Mouse (Mus musculus) CH12.LX (cell line): ENCODE measurements around the gene Spata1. TPM values are rescaled to one million over a fixed set of nuclear protein-coding genes. Genes with fewer than 3 reads are reported as not detected.

ENCODE experiments used
- DNase-seq: peaks from one replicate; pipeline ENCODE4 v3.0.0-alpha.2; 2013; ENCODE audit errors: extremely low read depth
- H3K27ac ChIP-seq: 2 replicates; pipeline ENCODE4 v1.5.1; 2012; ENCODE audit warnings: low read depth, mild to moderate bottlenecking, control low read depth, moderate library complexity; ENCODE audit not compliant: insufficient read depth
- H3K27me3 ChIP-seq: replicated peaks from 2 replicates; pipeline ENCODE3; 2012; ENCODE audit warnings: inconsistent platforms
- H3K36me3 ChIP-seq, 2 experiments: replicated peaks in 1 of 2; 2 replicates each; pipeline versions ENCODE3 to v1.6.1; 2012; ENCODE audit warnings: inconsistent platforms in 1 of 2, low read length in 1 of 2, mild to moderate bottlenecking in 1 of 2, mixed read lengths in 1 of 2, moderate library complexity in 1 of 2; ENCODE audit not compliant: control insufficient read depth in 1 of 2, insufficient read depth in 1 of 2
- H3K4me1 ChIP-seq, 2 experiments: 2 replicates each; pipeline ENCODE4 v1.6.1; 2012; ENCODE audit warnings: inconsistent platforms in 1 of 2, moderate library complexity in 1 of 2; ENCODE audit not compliant: insufficient read depth in 2 of 2, control insufficient read depth in 1 of 2
- H3K4me2 ChIP-seq: 2 replicates; pipeline ENCODE4 v1.6.1; 2012; ENCODE audit warnings: low read depth, mild to moderate bottlenecking, control low read depth; ENCODE audit not compliant: poor library complexity, insufficient read depth, severe bottlenecking
- H3K4me3 ChIP-seq, 3 experiments: fragments of 150-350 bp in 1 of 3; sonication (generic) in 1 of 3; replicated peaks in 1 of 3; 2 replicates each; pipeline versions ENCODE3 to v1.5.1; 2011 to 2012; ENCODE audit warnings: low read depth in 2 of 3, low read length in 2 of 3, mild to moderate bottlenecking in 2 of 3, moderate library complexity in 2 of 3, control low read depth in 1 of 3, improper control_type of control experiment in 1 of 3, inconsistent platforms in 1 of 3, mixed read lengths in 1 of 3; ENCODE audit not compliant: poor library complexity in 1 of 3
- H3K79me2 ChIP-seq: replicated peaks from 2 replicates; pipeline ENCODE4 v1.6.1; 2012; ENCODE audit warnings: mild to moderate bottlenecking, moderate library complexity; ENCODE audit not compliant: control insufficient read depth, poor library complexity, insufficient read depth, severe bottlenecking; ENCODE audit errors: extremely low read depth
- H3K9ac ChIP-seq: 2 replicates; pipeline ENCODE4 v1.6.1; 2012; ENCODE audit warnings: low read depth, mild to moderate bottlenecking, control low read depth, moderate library complexity; ENCODE audit not compliant: insufficient read depth
- H3K9me3 ChIP-seq: replicated peaks from 2 replicates; pipeline ENCODE3; 2012; ENCODE audit warnings: low read length, inconsistent platforms, mixed read lengths
- BHLHE40 ChIP-seq: IDR thresholded peaks from 2 replicates; pipeline ENCODE4 v1.6.1; 2011; ENCODE audit warnings: mild to moderate bottlenecking, low read depth, low read length, improper control_type of control experiment
- CTCF ChIP-seq, 2 experiments: IDR thresholded peaks in 1 of 2; conservative IDR thresholded peaks in 1 of 2; 2 replicates each; pipeline ENCODE4 v1.5.1; 2011 to 2012; ENCODE audit warnings: low read depth in 2 of 2, low read length in 2 of 2, improper control_type of control experiment in 1 of 2, inconsistent platforms in 1 of 2, mild to moderate bottlenecking in 1 of 2, moderate library complexity in 1 of 2
- ETS1 ChIP-seq: conservative IDR thresholded peaks from 2 replicates; pipeline ENCODE4 v1.6.1; 2012; ENCODE audit warnings: low read depth, mild to moderate bottlenecking, inconsistent platforms, low read length, improper control_type of control experiment, moderate library complexity
- GABPA ChIP-seq: IDR thresholded peaks from 2 replicates; pipeline ENCODE4 v1.6.1; 2012; ENCODE audit warnings: low read depth, low read length, improper control_type of control experiment, inconsistent platforms; ENCODE audit not compliant: insufficient replicate concordance
- IRF4 ChIP-seq: IDR thresholded peaks from 2 replicates; pipeline ENCODE4 v1.6.1; 2014; ENCODE audit warnings: low read depth, mild to moderate bottlenecking, inconsistent platforms, low read length, improper control_type of control experiment
- JUN ChIP-seq: IDR thresholded peaks from 2 replicates; pipeline ENCODE4 v1.6.1; 2011; ENCODE audit warnings: low read depth, mild to moderate bottlenecking, low read length, improper control_type of control experiment, moderate library complexity; ENCODE audit not compliant: insufficient read depth
- MAFK ChIP-seq: IDR thresholded peaks from 2 replicates; pipeline ENCODE4 v1.6.1; 2011; ENCODE audit warnings: low read length, improper control_type of control experiment; ENCODE audit not compliant: insufficient replicate concordance
- MAZ ChIP-seq: IDR thresholded peaks from 2 replicates; pipeline ENCODE4 v1.6.1; 2012; ENCODE audit warnings: low read depth, mild to moderate bottlenecking, inconsistent platforms, low read length, improper control_type of control experiment, moderate library complexity
- MEF2A ChIP-seq: IDR thresholded peaks from 2 replicates; pipeline ENCODE4 v1.6.1; 2014; ENCODE audit warnings: low read depth, mild to moderate bottlenecking, inconsistent platforms, low read length, improper control_type of control experiment, borderline replicate concordance
- MXI1 ChIP-seq: IDR thresholded peaks from 2 replicates; pipeline ENCODE4 v1.6.1; 2011; ENCODE audit warnings: mild to moderate bottlenecking, low read depth, low read length, improper control_type of control experiment
- NELFE ChIP-seq: IDR thresholded peaks from 2 replicates; pipeline ENCODE4 v1.6.1; 2011; ENCODE audit warnings: low read depth, low read length, improper control_type of control experiment
- POLR2A ChIP-seq: IDR thresholded peaks from 2 replicates; pipeline ENCODE4 v1.6.1; 2011; ENCODE audit warnings: low read depth, mild to moderate bottlenecking, improper control_type of control experiment, low read length
- RAD21 ChIP-seq: IDR thresholded peaks from 2 replicates; pipeline ENCODE4 v1.6.1; 2011; ENCODE audit warnings: low read depth, mild to moderate bottlenecking, low read length, improper control_type of control experiment, moderate library complexity
- SMC3 ChIP-seq: IDR thresholded peaks from 2 replicates; pipeline ENCODE4 v1.6.1; 2011; ENCODE audit warnings: low read depth, low read length, improper control_type of control experiment
- USF2 ChIP-seq: conservative IDR thresholded peaks from 2 replicates; pipeline ENCODE4 v1.6.1; 2011; ENCODE audit warnings: low read depth, low read length, improper control_type of control experiment
- ZKSCAN1 ChIP-seq: IDR thresholded peaks from 2 replicates; pipeline ENCODE4 v1.6.1; 2012; ENCODE audit warnings: low read depth, inconsistent platforms, low read length, improper control_type of control experiment, borderline replicate concordance
- ZNF384 ChIP-seq: IDR thresholded peaks from 2 replicates; pipeline ENCODE4 v1.6.1; 2012; ENCODE audit warnings: low read depth, low read length, improper control_type of control experiment, inconsistent platforms
- dilution Hi-C: fragments of 300-500 bp; cut with MboI; formaldehyde crosslinking; loops from 2 replicates; pipeline ENCODE4 v1.14.3; 2020; ENCODE audit warnings: low sequenced_read_pairs; ENCODE audit not compliant: extremely low pct_unique_long_range_greater_than_20kb, extremely low pct_ligation_motif_present
- in situ Hi-C: fragments of 300-500 bp; cut with MboI; formaldehyde crosslinking; loops from 3 replicates; pipeline ENCODE4 v1.14.3; 2019; ENCODE audit warnings: low sequenced_read_pairs, low pct_ligation_motif_present, low pct_unique_long_range_greater_than_20kb, mixed read lengths
- polyA plus RNA-seq: library from polyadenylated mRNA; unstranded; fragments of >175 nt; gene quantifications from 2 replicates; pipeline ENCODE4 v1.2.1, GENCODE M21; 2012; ENCODE audit warnings: low read depth; ENCODE audit not compliant: insufficient read length
- total RNA-seq, 2 experiments: library from RNA; depleted of rRNA; stranded (reverse); fragments of 300-350 nt in 1 of 2; fragments of >200 nt in 1 of 2; gene quantifications; 2 replicates each; pipeline ENCODE4 v1.2.3; 2012 to 2014

The Spata1 gene
- total and polyA plus RNA-seq, 3 experiments = 1.4 to 2.9 (median 2.0) TPM

- dilution Hi-C loops = no loop called here
- Histone ChIP-seq H3K9ac (no peak overlapping the region), H3K27me3 (no peaks in the 10 kb centered on the region), H3K36me3 (peaks cover 37 to 83% of the 10 kb centered on the region in 2 experiments), H3K9me3 (no peaks in the 10 kb centered on the region), H3K4me1 (no peaks in the 10 kb centered on the region), H3K4me3 (no peak overlapping the region), H3K27ac (no peak overlapping the region), H3K79me2 (no peaks in the 10 kb centered on the region), H3K4me2 (no peak overlapping the region)
- TF ChIP-seq RAD21 (peak; percentile 26), MAZ (no peak), ZKSCAN1 (no peak), ZNF384 (no peak), SMC3 (peak; percentile 29), CTCF (conservative IDR thresholded peaks at IDR 0.05 in 1 of 2, IDR thresholded peaks at IDR 0.05 in 1 of 2; ENCODE audit: low read depth in 2 of 2, low read length in 2 of 2) (peak in 1 of 2 experiments; percentile 51; a peak in 2 of 4 replicates)
- in situ Hi-C loops = no loop called here
- peak; percentile 29 for DNase-seq
Measured at GRCm38 (mm10) chr3:146423710-146424109, 75.8 kb downstream of the Spata1 start.

- no peak overlapping the region for H3K4me3 ChIP-seq
- H3K27me3 ChIP-seq = no peaks in the 10 kb centered on the region
- no peak for DNase-seq
- H3K79me2 ChIP-seq = no peaks in the 10 kb centered on the region
- dilution Hi-C loops = no loop called here
- H3K36me3 ChIP-seq = peaks cover 32 to 83% of the 10 kb centered on the region in 2 experiments
- H3K4me1 ChIP-seq = no peaks in the 10 kb centered on the region
- TF ChIP-seq NELFE (no peak), BHLHE40 (no peak), IRF4 (no peak), USF2 (no peak)
- no peaks in the 10 kb centered on the region for H3K9me3 ChIP-seq
- H3K27ac ChIP-seq = no peak overlapping the region
- H3K9ac ChIP-seq = no peak overlapping the region
- no peak overlapping the region for H3K4me2 ChIP-seq
- in situ Hi-C loops = no loop called here
Measured at GRCm38 (mm10) chr3:146421787-146422186, 77.8 kb downstream of the Spata1 start.

- H3K4me3 ChIP-seq = no peak overlapping the region
- DNase-seq = no peak
- H3K79me2 ChIP-seq = no peaks in the 10 kb centered on the region
- in situ Hi-C loops (no loop called here), dilution Hi-C loops (no loop called here)
- no peak overlapping the region for H3K9ac ChIP-seq
- H3K27ac ChIP-seq = no peak overlapping the region
- TF ChIP-seq JUN = no peak
- TF ChIP-seq NELFE = no peak
- TF ChIP-seq POLR2A = no peak
- TF ChIP-seq ETS1 = no peak
- no peak for TF ChIP-seq IRF4
- TF ChIP-seq MXI1 = no peak
- TF ChIP-seq MAFK = no peak
- no peak for TF ChIP-seq MEF2A
- TF ChIP-seq GABPA = no peak
- TF ChIP-seq CTCF (conservative IDR thresholded peaks at IDR 0.05 in 1 of 2, IDR thresholded peaks at IDR 0.05 in 1 of 2; ENCODE audit: low read depth in 2 of 2, low read length in 2 of 2) = no peak
- TF ChIP-seq USF2 = no peak
- H3K4me2 ChIP-seq = no peak overlapping the region
- H3K27me3 ChIP-seq = no peaks in the 10 kb centered on the region
- no peaks in the 10 kb centered on the region for H3K9me3 ChIP-seq
- peaks cover 26 to 85% of the 10 kb centered on the region in 2 experiments for H3K36me3 ChIP-seq
- H3K4me1 ChIP-seq = peaks cover 0 to 4% of the 10 kb centered on the region in 2 experiments; a peak in 1 of 4 replicates
Measured at GRCm38 (mm10) chr3:146419992-146420537, 79.5 kb downstream of the Spata1 start.
